Mouse (Mus musculus): ENCODE measurements around the gene Olfr214.
A peak's percentile ranks its signal among the peaks of the same experiment; 100 is the strongest.
"Not testable (repeated sequence)": the region's sequence is repeated elsewhere in the genome, so short reads cannot be mapped to it uniquely, and the experiment has no call there.

The Olfr214 gene

GRCm38 (mm10) chr6:116553935-116554334, at the start of gene Olfr214:
Gene Olfr214, plus strand, starts transcription at chr6:116554235.
- DNase-seq (ENCODE audit: low spot score), result no peak

DNA sequence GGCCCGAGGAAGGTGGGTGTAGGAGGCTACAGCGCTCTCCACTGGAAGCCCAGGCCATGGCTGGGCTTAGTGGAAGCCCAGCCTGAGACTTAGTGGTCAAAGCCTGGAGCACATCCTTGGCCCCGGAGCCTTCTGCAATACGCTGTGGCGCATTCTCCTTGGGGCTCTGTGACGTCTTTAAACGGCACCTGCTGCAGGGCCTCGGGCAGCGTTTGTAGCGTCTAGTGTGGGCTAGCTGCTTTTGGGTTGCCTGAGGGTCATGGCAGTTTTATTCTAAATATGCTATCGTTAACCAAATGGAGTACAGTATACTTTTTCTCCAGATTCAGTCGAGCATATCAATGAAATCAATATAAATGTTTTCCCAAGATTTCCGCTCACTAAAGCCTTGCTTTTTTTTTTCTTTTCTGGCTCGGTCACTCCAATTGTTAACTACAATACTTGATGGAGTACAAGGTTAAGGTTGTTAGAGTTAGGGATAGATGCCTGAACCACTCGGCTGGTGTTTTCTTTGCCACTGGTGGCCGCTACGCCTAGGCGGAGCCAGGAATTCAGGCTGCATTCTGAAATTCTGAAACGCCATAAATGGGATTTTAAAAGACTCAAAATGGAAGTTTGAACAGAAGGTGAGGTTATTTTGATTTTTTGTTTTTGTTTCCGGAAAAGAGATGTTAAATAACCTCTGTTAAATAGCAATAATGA, 47.6 kb upstream of the Olfr214 start, which contains the start of gene Olfr212:
Gene Olfr212 (plus strand): TSS at position 215 of the 702 bp plus-strand sequence.
- not testable (repeated sequence) for DNase-seq (ENCODE audit: low spot score)

DNA sequence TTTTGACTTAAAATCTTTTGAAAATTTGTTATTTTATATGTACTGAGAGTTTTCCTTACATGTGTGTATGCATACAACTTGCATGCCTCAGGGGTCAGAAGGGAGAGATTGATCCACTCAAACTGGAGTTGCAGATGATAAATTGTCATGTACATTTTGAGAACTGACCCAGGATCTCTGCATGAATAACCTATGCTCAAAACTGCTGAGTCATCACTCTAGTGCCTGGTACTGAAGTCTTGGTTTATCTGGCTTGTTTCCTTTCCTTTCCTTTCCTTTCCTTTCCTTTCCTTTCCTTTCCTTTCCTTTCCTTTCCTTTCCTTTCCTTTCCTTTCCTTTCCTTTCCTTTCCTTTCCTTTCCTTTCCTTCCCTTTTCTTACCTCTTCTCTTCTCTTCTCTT, 39.2 kb upstream of the Olfr214 start:
- DNase-seq (ENCODE audit: low spot score), result no peak

- no peak for DNase-seq (ENCODE audit: low spot score)
Measured at GRCm38 (mm10) chr6:116538156-116538555, 15.9 kb upstream of the Olfr214 start, which contains the start of gene Olfr213. Gene Olfr213, plus strand, starts transcription at chr6:116538456.

DNA sequence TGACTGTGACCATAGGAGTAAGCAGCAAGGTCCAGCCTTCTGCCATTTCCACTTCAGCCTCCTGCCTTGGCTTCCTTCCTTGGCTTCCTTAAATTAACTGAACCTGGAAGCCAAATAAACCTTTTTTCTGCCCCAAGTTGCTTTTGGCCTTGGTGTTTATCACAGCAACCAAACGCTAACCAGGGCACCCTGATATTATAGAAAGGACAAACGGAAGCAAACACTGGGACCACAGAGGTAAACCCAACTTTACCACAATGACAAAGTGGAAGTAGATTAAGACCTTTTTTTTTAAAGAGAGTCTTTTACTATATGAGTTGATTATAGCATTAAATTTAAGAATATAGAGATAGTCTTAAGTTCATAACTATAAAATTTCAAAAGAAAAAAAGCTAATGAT, 11.5 kb upstream of the Olfr214 start:
- no peak for DNase-seq (ENCODE audit: low spot score)

- not testable (repeated sequence) for DNase-seq (ENCODE audit: low spot score)
Measured at GRCm38 (mm10) chr6:116550841-116551240, 3.2 kb upstream of the Olfr214 start, which contains the start of gene Gm5580. Gene Gm5580, plus strand, starts transcription at chr6:116551141.

DNA sequence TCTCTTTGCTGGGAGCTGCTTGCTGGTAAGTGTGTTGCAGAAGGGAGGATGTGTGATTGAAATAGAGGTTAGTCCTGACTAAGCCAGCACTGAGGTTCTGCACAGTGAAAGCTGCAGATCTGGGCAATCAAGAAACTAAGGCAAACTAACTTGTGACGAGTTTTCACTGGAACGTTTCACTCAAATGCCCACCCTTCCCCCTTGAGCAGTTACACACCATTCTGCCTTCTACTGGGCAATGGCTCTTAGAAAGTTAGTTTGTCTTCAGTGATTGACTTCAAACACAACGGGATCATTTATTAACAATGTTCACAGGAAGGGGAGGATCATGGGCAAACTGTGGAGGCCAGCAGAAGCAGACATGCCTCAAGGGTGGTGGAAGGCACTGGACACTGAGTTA, 917 bp downstream of the Olfr214 start:
- no peak for DNase-seq (ENCODE audit: low spot score)

- peak; percentile 31 for DNase-seq (ENCODE audit: low spot score)
Measured at GRCm38 (mm10) chr6:116569834-116570233, 15.8 kb downstream of the Olfr214 start.

DNA sequence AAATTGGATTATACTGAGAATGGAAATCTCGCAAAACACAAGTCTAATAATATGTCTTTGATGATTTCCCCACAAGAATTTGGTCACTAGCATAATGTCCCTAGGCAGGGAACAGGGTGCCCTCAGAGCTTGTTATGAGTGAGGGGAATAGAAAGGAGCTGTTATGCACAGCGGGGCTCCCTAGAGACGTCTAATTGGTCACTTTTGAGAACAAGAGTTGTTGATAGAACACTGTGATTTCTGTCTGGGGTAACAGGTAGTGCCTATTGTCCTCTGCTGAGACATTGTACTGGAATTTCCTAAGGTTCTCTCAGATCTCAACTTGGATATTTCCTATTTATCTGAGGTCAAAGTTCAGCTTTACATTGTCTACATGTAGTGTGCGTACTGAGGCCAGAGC, 30.1 kb downstream of the Olfr214 start, which contains the start of gene Olfr215:
Gene Olfr215 (minus strand): TSS at position 101 of the 400 bp plus-strand sequence.
- no peak for DNase-seq (ENCODE audit: low spot score)

DNA sequence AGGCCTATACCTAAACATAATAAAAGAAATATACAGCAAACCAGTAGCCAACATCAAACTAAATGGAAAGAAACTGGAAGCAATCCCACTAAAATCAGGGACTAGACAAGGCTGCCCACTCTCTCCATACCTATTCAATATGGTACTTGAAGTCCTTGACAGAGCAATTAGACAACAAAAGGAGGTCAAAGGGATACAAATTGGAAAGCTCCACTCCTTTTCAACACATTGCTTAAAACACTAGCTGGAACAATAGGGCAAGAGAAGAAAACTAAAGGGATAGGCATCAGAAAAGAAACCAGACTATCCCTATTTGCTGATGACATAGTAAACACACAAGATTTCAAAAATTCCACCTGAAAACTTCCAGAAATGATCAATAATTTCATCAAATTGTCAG, 46.9 kb downstream of the Olfr214 start:
- DNase-seq (ENCODE audit: low spot score), result not testable (repeated sequence)

GRCm38 (mm10) chr6:116607230-116607629, 53.2 kb downstream of the Olfr214 start:
- no peak for DNase-seq (ENCODE audit: low spot score)

Measured in layer of hippocampus, adult 11-12 months (tissue).